ENCODE assay signal across 11 mouse cellular contexts in genomic region chr7:131073476-131073875, GRCm38 (mm10). TPM values are rescaled to one million over a fixed set of nuclear protein-coding genes. Genes with fewer than 3 reads are reported as not detected.
"Had no signal": no experiment of that assay in that cellular context is flagged by ENCODE, and none has a peak within 500 bp of the region (broad histone marks: within the 10 kb centered on the region; RNA-seq: fewer than 3 reads in every experiment).

No protein-coding gene starts in this region.

RNA-seq across cellular contexts. Expression of gene Dmbt1, which starts 41.6 kb away (rescaled TPM):
- polyA plus RNA-seq: liver, embryonic 12.5 days; liver, embryonic 14.5 days; lung, embryonic 14.5 days; lung, embryonic 16.5 days; midbrain, embryonic 10.5 days; midbrain, embryonic 12.5 days; midbrain, embryonic 14.5 days; midbrain, embryonic 16.5 days; myocyte; neural tube, embryonic 12.5 days; neural tube, embryonic 14.5 days had no signal
